Mouse (Mus musculus) ES-Bruce4 (cell line): ENCODE data around the gene Hipk2. TPM values are rescaled to one million over a fixed set of nuclear protein-coding genes. Genes with fewer than 3 reads are reported as not detected.

Experiments
- H3K27ac ChIP-seq: 2 replicates; pipeline ENCODE4 v1.5.1; 2012; ENCODE audit warnings: low read length, inconsistent platforms; ENCODE audit not compliant: insufficient read depth
- H3K27me3 ChIP-seq: 2 replicates; pipeline ENCODE4 v1.6.1; 2012; ENCODE audit warnings: mild to moderate bottlenecking, low read length, inconsistent platforms; ENCODE audit not compliant: control insufficient read depth, poor library complexity, insufficient read depth, severe bottlenecking
- H3K36me3 ChIP-seq: 2 replicates; pipeline ENCODE4 v1.6.1; 2012; ENCODE audit warnings: inconsistent platforms, mild to moderate bottlenecking, low read length, moderate library complexity; ENCODE audit not compliant: control insufficient read depth, poor library complexity, insufficient read depth, severe bottlenecking
- H3K4me1 ChIP-seq: one replicate; pipeline ENCODE4 v1.8.1; 2011; ENCODE audit warnings: low read length; ENCODE audit not compliant: control insufficient read depth, insufficient read depth
- H3K4me3 ChIP-seq: 2 replicates; pipeline ENCODE4 v1.5.1; 2011; ENCODE audit warnings: low read depth, mild to moderate bottlenecking, low read length
- H3K9ac ChIP-seq: 2 replicates; pipeline ENCODE4 v1.6.1; 2012; ENCODE audit warnings: low read depth, mild to moderate bottlenecking, inconsistent platforms; ENCODE audit not compliant: poor library complexity, severe bottlenecking
- H3K9me3 ChIP-seq: replicated peaks from 2 replicates; pipeline ENCODE4 v1.6.1; 2012; ENCODE audit warnings: mild to moderate bottlenecking, low read length, inconsistent platforms; ENCODE audit not compliant: control insufficient read depth, poor library complexity, insufficient read depth, severe bottlenecking
- CTCF ChIP-seq: IDR thresholded peaks from one replicate; pipeline ENCODE4 v1.8.1; 2011; ENCODE audit warnings: low read depth, low read length
- EP300 ChIP-seq: IDR thresholded peaks from 2 replicates; pipeline ENCODE4 v1.6.1; 2011; ENCODE audit warnings: low read depth, low read length; ENCODE audit not compliant: insufficient read depth
- POLR2A ChIP-seq: IDR thresholded peaks from one replicate; pipeline ENCODE4 v1.8.1; 2011; ENCODE audit warnings: low read length; ENCODE audit not compliant: insufficient read depth
- polyA plus RNA-seq: library from polyadenylated mRNA; stranded (reverse); fragments of >200 nt; gene quantifications from 2 replicates; pipeline ENCODE4 v1.2.4, GENCODE M21; 2011; ENCODE audit warnings: low read depth; ENCODE audit not compliant: missing spikeins, insufficient read depth, insufficient read length

Gene Hipk2
- polyA plus RNA-seq, 1 experiment = 17.8 TPM

GRCm38 (mm10) chr6:38718625-38719024 is 157.3 kb downstream of the Hipk2 start:
- Histone ChIP-seq H3K4me1 (no peaks in the 10 kb centered on the region), H3K9ac (no peak overlapping the region), H3K4me3 (no peak overlapping the region), H3K27ac (no peak overlapping the region), H3K36me3 (no peaks in the 10 kb centered on the region), H3K9me3 (no peaks in the 10 kb centered on the region), H3K27me3 (no peaks in the 10 kb centered on the region)
- TF ChIP-seq CTCF (no peak), EP300 (no peak), POLR2A (no peak)

- TF ChIP-seq CTCF (no peak), EP300 (no peak), POLR2A (no peak)
- Histone ChIP-seq H3K9ac (no peak overlapping the region), H3K27me3 (no peaks in the 10 kb centered on the region), H3K4me1 (no peaks in the 10 kb centered on the region), H3K4me3 (no peak overlapping the region), H3K27ac (no peak overlapping the region), H3K9me3 (no peaks in the 10 kb centered on the region), H3K36me3 (no peaks in the 10 kb centered on the region)
These were observed 160.1 kb downstream of the Hipk2 start for GRCm38 (mm10) chr6:38715881-38716280.

GRCm38 (mm10) chr6:38713957-38714898 is 161.7 kb downstream of the Hipk2 start:
- no peaks in the 10 kb centered on the region for H3K9me3 ChIP-seq
- H3K4me3 ChIP-seq = no peak overlapping the region
- no peaks in the 10 kb centered on the region for H3K36me3 ChIP-seq
- no peaks in the 10 kb centered on the region for H3K4me1 ChIP-seq
- no peak overlapping the region for H3K9ac ChIP-seq
- H3K27me3 ChIP-seq = no peaks in the 10 kb centered on the region
- no peak for TF ChIP-seq CTCF
- no peak for TF ChIP-seq EP300
- TF ChIP-seq POLR2A = no peak
- no peak overlapping the region for H3K27ac ChIP-seq

GRCm38 (mm10) chr6:38710449-38710848 is 165.5 kb downstream of the Hipk2 start:
- Histone ChIP-seq H3K9me3 (no peaks in the 10 kb centered on the region), H3K27me3 (no peaks in the 10 kb centered on the region), H3K27ac (no peak overlapping the region), H3K4me3 (no peak overlapping the region), H3K9ac (no peak overlapping the region), H3K4me1 (no peaks in the 10 kb centered on the region), H3K36me3 (no peaks in the 10 kb centered on the region)
- TF ChIP-seq POLR2A = no peak
- TF ChIP-seq CTCF = no peak
- no peak for TF ChIP-seq EP300

- TF ChIP-seq POLR2A (no peak), EP300 (no peak), CTCF (no peak)
- Histone ChIP-seq H3K4me3 (no peak overlapping the region), H3K4me1 (no peaks in the 10 kb centered on the region), H3K27ac (no peak overlapping the region), H3K27me3 (no peaks in the 10 kb centered on the region), H3K9me3 (no peaks in the 10 kb centered on the region), H3K36me3 (no peaks in the 10 kb centered on the region), H3K9ac (no peak overlapping the region)
These were observed 171.5 kb downstream of the Hipk2 start for GRCm38 (mm10) chr6:38704264-38704984.
